Mouse (Mus musculus): ENCODE data around the gene Bmp8b.
"Not testable (repeated sequence)": the region's sequence is repeated elsewhere in the genome, so short reads cannot be mapped to it uniquely, and the experiment has no call there.

Gene Bmp8b

GRCm38 (mm10) chr4:123111275-123111983 is 6.5 kb downstream of the Bmp8b start:
- not testable (repeated sequence) for DNase-seq (ENCODE audit: low read depth, low spot score)

DNA sequence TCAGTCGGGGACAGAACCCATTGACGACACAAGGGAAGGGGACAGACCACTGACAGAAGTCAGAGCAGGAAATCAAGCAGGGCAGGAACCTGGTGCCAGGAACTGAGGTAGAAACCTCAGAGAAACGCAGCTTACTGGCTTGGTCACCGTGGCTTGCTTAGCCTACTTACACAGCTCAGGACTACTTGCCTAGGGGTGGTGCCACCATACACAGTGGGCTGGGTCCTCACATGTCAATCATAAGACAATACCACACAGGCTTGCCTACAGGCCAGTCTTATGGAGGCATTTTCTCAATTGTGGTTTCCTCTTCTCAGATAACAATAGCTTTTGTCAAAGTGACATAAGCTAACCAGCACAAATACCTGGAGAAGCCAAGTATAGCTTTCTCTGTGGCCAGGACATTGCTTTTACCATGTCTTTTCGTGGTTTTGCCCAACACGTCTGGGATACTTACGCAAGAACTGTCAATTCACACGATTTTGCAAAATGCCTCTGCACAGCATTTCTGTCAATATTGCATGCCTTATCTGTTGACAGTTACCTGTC is 7.3 kb downstream of the Bmp8b start:
- no peak for DNase-seq (ENCODE audit: low read depth, low spot score)

GRCm38 (mm10) chr4:123114651-123115050 is 9.7 kb downstream of the Bmp8b start:
- DNase-seq (ENCODE audit: low read depth, low spot score): not testable (repeated sequence)

- no peak for DNase-seq (ENCODE audit: low read depth, low spot score)
Measured at GRCm38 (mm10) chr4:123116011-123116410, 11.0 kb downstream of the Bmp8b start, which contains the start of gene Oxct2b. TSS of gene Oxct2b (plus strand) at chr4:123116266.

DNA sequence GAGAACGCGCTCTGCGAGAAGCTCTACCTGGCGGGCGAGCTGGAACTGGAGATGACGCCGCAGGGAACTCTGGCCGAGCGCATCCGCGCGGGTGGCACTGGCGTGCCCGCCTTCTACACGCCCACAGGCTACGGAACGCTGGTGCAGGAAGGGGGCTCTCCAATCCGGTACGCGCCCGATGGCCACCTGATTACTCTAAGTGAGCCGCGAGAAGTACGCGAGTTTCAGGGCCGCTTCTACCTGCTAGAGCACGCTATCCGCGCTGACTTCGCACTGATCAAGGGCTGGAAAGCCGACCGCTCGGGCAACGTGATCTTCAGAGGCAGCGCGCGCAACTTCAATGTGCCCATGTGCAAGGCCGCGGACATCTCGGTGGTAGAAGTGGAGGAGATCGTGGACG is 11.7 kb downstream of the Bmp8b start:
- DNase-seq (ENCODE audit: low read depth, low spot score): not testable (repeated sequence)

- no peak for DNase-seq (ENCODE audit: low read depth, low spot score)
Measured at GRCm38 (mm10) chr4:123121286-123121685, 16.3 kb downstream of the Bmp8b start.

GRCm38 (mm10) chr4:123126626-123127025 is 21.7 kb downstream of the Bmp8b start:
- DNase-seq (ENCODE audit: low read depth, low spot score): no peak

GRCm38 (mm10) chr4:123127051-123127450 is 22.1 kb downstream of the Bmp8b start:
- no peak for DNase-seq (ENCODE audit: low read depth, low spot score)

- DNase-seq (ENCODE audit: low read depth, low spot score): no peak
Measured at GRCm38 (mm10) chr4:123137551-123137950, 32.6 kb downstream of the Bmp8b start.

DNA sequence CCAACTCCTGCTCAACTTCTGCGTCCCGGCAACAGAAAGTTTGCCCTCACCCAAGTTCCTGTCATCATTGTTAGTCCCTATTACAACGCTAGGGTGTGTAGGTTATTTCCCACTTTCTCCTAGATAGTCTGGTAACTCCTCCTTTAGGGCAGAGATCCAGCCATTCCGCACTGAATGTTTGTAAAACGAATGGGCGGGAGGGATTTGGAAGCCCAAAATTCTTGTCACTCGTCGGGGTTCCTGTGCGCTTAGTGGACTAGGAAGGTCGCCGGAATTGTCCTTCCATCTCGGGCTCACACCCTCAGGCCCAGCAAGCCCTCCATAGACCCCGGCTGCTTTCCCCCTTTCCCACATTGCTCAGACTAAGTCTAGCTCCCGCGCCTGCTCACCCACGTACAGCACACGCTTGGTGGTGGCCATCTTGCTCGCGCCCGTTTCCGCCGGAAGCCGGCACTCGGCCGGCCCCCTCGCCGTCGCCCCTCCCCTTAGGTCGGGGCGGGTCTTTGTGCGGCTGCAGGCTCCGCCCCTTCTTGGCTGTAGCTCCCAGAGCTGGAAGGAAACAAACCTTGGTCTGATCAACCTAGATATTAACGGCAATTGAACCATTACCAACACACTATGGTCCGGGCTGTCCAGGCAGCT is 34.7 kb downstream of the Bmp8b start, which contains the start of gene Ppie:
Ppie (minus strand) TSS at position 439 of the 642 bp plus-strand sequence.
- DNase-seq (ENCODE audit: low read depth, low spot score): peak; percentile 66

- no peak for DNase-seq (ENCODE audit: low read depth, low spot score)
Measured at GRCm38 (mm10) chr4:123147446-123148150, 42.6 kb downstream of the Bmp8b start.

- DNase-seq (ENCODE audit: low read depth, low spot score): no peak
Measured at GRCm38 (mm10) chr4:123152003-123152402, 47.0 kb downstream of the Bmp8b start.

- no peak for DNase-seq (ENCODE audit: low read depth, low spot score)
Measured at GRCm38 (mm10) chr4:123152976-123153375, 48.0 kb downstream of the Bmp8b start.

- peak; percentile 30 for DNase-seq (ENCODE audit: low read depth, low spot score)
Measured at GRCm38 (mm10) chr4:123155004-123155403, 50.0 kb downstream of the Bmp8b start.

DNA sequence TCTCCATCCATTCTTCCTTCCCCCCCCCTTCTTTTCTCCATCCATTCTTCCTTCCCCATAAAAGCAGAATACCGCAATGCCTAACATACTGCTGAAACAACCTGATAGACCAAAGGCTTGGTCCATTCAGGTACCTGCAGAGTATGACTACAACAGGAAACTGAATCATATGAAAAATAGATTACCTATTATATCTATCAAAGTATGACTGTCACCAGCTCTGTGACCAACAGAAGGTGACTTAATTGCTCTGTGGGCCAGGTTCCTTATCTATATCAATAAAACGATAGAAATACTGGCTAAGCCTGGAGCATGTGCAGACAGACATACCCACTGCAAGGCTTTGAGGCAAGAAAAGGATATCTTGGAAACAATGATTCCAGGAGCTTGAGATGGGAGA is 50.5 kb downstream of the Bmp8b start:
- DNase-seq (ENCODE audit: low read depth, low spot score): no peak

DNA sequence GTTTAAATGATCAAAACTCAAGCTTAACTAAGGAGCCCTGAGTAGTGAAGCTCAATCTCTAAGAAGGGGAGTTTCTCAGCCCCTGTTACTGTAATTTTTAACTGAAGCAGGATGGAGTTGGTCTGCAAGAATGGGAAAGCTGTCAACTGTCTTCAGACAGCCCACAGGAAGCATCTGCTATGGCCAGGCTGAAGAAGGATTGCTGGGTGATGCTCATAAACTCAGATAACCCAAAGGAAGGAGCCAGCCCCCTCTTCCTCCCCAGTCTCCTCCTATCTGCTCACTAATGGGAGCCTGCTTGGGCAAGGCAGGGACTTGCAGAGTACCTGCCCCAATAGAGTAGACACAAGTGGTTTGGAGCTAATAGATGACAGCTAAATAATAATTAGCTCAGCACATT is 50.9 kb downstream of the Bmp8b start:
- no peak for DNase-seq (ENCODE audit: low read depth, low spot score)

DNA sequence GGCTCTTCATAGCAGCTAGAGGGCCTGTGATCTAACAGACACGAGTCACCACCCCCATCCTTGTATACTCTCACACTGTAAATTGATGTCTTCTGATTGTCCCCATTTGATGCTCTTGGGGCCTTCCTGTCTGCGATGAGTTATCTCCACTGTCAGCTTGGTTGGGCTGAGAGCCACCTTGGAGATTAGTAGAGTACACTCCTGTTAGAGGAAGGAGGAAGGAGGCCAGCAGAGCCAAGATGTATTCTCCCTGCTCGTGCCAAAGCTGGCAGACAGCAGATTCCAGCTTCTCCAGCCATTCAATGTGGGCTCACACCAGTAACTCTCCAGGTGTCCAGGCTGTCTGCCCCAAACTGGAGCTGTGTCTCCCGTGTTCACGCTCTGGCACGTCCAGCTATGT is 55.6 kb downstream of the Bmp8b start:
- no peak for DNase-seq (ENCODE audit: low read depth, low spot score)

DNA sequence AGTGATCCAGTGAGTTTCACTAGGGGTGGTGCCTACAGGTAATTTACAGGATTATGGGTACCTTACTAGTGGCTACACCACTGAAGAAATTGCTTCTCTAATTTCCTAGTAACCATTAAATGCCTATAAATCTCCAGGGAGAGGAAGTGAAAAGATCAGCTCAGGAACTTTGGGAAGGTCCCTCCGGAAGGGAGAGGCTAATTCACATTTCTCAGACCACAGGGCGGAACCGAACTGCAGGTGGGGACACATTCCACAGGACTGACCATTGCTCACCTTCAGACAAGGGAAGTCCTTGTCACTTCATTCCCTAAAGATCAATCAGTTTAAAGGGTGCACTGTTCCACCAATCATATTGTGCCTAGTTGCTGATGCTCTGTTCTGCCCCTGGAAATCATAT is 56.3 kb downstream of the Bmp8b start:
- not testable (repeated sequence) for DNase-seq (ENCODE audit: low read depth, low spot score)

GRCm38 (mm10) chr4:123162305-123162917 is 57.4 kb downstream of the Bmp8b start:
- no peak for DNase-seq (ENCODE audit: low read depth, low spot score)

DNA sequence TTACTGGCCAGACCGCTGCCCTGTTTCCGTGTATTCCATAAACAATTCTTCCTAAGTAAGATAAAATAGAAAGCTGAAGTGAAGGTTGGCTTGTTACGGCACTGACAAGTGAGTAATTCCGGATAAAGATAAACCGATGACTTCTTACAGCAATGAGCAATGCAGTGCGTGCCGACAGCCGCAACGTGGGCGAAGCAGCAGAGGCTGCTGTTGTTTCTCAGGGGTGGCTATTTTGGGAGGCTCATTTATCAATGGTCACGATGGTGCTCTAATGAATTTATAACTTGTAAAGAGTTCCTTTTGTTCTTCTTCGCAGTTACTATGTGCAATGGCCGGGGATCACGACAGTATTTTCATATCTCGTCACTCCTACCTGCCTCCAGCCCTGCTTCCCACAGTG is 59.2 kb downstream of the Bmp8b start:
- no peak for DNase-seq (ENCODE audit: low read depth, low spot score)

DNA sequence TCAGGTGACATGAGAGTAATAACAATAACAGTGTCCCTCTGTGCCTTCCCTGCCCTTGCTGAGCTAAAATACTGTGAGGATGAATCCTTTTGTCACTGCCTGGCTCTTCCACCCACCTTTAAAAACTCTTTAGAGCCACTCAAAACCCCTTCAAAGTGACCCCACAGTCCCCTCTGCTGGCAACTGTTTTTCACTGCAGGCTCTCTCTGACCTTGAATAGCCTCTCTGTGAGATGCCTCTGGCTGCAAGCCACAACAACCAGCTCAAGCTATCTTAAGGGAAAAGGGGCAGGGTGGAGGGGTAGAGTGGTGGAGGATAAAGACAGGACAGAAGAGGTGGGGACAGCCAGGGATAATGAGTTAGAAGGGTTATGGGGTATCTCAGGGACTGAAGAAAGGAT is 66.8 kb downstream of the Bmp8b start:
- no peak for DNase-seq (ENCODE audit: low read depth, low spot score)

Measured in brain, embryonic 18.5 days (tissue).